Comparison of ENCODE assay signal across 19 mouse cellular contexts in the genomic region with DNA sequence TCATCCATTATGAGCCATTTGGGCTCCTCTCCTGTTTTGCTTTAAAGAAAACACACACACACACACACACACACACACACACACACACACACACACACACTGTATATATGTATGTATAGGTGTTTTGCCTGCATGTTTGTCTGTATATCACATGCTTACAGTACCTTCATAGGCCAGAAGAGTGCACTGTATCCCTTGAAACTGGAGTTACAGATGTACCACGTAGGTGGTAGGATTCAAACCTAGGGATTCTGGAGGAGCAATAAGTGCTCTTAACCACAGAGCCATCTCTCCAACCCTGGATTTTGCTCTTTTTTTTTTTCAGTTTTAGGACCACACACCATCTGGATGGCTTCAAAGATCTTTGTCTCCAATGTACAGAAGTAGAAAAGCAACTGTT.
DNase-seq lines count a peak whose midpoint lies in the region; ATAC-seq and TF ChIP-seq lines count a peak whose summit lies in the region.
"Had no signal": no experiment of that assay in that cellular context is flagged by ENCODE, and none has a peak within 500 bp of the region (broad histone marks: within the 10 kb centered on the region; RNA-seq: fewer than 3 reads in every experiment).

No protein-coding gene starts in this region.

- no peak overlapping the region for H3K9ac ChIP-seq in hindbrain, postnatal 0 days (replicated peaks; ENCODE audit: low read length)
- no peak overlapping the region for H3K9ac ChIP-seq in hindbrain, embryonic 16.5 days (ENCODE audit: low read depth, low read length)
- H3K9ac ChIP-seq in liver, postnatal 0 days (replicated peaks), result no peak overlapping the region
- H3K9ac ChIP-seq in liver, embryonic 12.5 days, result no peak overlapping the region
- H3K9ac ChIP-seq: forebrain, embryonic 15.5 days; heart, embryonic 12.5 days; limb, embryonic 12.5 days; lung, embryonic 15.5 days; stomach, embryonic 15.5 days had no signal

- no peak overlapping the region for H3K4me3 ChIP-seq in hindbrain, postnatal 0 days (ENCODE audit: low read length)
- no peak overlapping the region for H3K4me3 ChIP-seq in hindbrain, embryonic 16.5 days (ENCODE audit: low read length)
- H3K4me3 ChIP-seq in liver, postnatal 0 days (ENCODE audit: low read depth, low read length), result no peak overlapping the region
- H3K4me3 ChIP-seq in liver, embryonic 12.5 days, result no peak overlapping the region
- H3K4me3 ChIP-seq: forebrain, embryonic 15.5 days; heart, embryonic 12.5 days; limb, embryonic 12.5 days; lung, embryonic 15.5 days; megakaryocyte, embryonic 14.5 days; stomach, embryonic 15.5 days had no signal

- no peaks in the 10 kb centered on the region for H3K27me3 ChIP-seq in hindbrain, postnatal 0 days (ENCODE audit: insufficient read depth, low read length)
- no peaks in the 10 kb centered on the region for H3K27me3 ChIP-seq in hindbrain, embryonic 16.5 days (replicated peaks; ENCODE audit: control insufficient read depth, insufficient read depth, low read length)
- no peaks in the 10 kb centered on the region for H3K27me3 ChIP-seq in liver, postnatal 0 days (ENCODE audit: insufficient read depth, low read length)
- H3K27me3 ChIP-seq in liver, embryonic 12.5 days (replicated peaks), result no peaks in the 10 kb centered on the region
- H3K27me3 ChIP-seq: forebrain, embryonic 15.5 days; heart, embryonic 12.5 days; limb, embryonic 12.5 days; lung, embryonic 15.5 days; megakaryocyte, embryonic 14.5 days; stomach, embryonic 15.5 days had no signal

- TF ChIP-seq EP300 in liver, postnatal 0 days (IDR thresholded peaks at IDR 0.05; ENCODE audit: low read depth), result no peak

- H3K4me2 ChIP-seq in hindbrain, postnatal 0 days (ENCODE audit: low read depth, low read length), result no peak overlapping the region
- no peak overlapping the region for H3K4me2 ChIP-seq in hindbrain, embryonic 16.5 days (ENCODE audit: low read length)
- H3K4me2 ChIP-seq in liver, postnatal 0 days (ENCODE audit: low read depth, low read length), result no peak overlapping the region
- H3K4me2 ChIP-seq in liver, embryonic 12.5 days, result no peak overlapping the region
- H3K4me2 ChIP-seq: forebrain, embryonic 15.5 days; heart, embryonic 12.5 days; limb, embryonic 12.5 days; lung, embryonic 15.5 days; stomach, embryonic 15.5 days had no signal

- DNase-seq in hindbrain, postnatal 0 days (ENCODE audit: low spot score), result no peak
- no peak for DNase-seq in liver, postnatal 0 days
- peak; percentile 34 for DNase-seq in R1 (ENCODE audit: low read depth, low spot score)
- DNase-seq in embryo, embryonic 11 days, result peak; percentile 20
- no peak for DNase-seq in heart, adult 9 months (ENCODE audit: low spot score in 2 of 2)
- DNase-seq in frontal cortex, postnatal 10 days (ENCODE audit: low spot score in 2 of 2), result no peak
- DNase-seq: cerebellum, postnatal 36 days; gastrocnemius, postnatal 25 days; heart, postnatal 4 days; right cerebral cortex, adult 18-20 months had no signal

- TF ChIP-seq CTCF in hindbrain, postnatal 0 days (IDR thresholded peaks at IDR 0.05; ENCODE audit: low read depth), result peak; percentile 51
- peak; percentile 29 for TF ChIP-seq CTCF in liver, postnatal 0 days (IDR thresholded peaks at IDR 0.05; ENCODE audit: low read depth)

- 31% methylated on average over 1 of the region's 1 CpGs for WGBS in hindbrain, postnatal 0 days
- 38% methylated on average over 1 of the region's 1 CpGs for WGBS in hindbrain, embryonic 16.5 days
- WGBS in liver, postnatal 0 days (ENCODE audit: insufficient replicate concordance), result 36% methylated on average over 1 of the region's 1 CpGs
- 24% methylated on average over 1 of the region's 1 CpGs for WGBS in liver, embryonic 12.5 days (ENCODE audit: insufficient replicate concordance)

- H3K4me1 ChIP-seq in hindbrain, postnatal 0 days (ENCODE audit: insufficient read depth, low read length), result no peaks in the 10 kb centered on the region
- no peaks in the 10 kb centered on the region for H3K4me1 ChIP-seq in hindbrain, embryonic 16.5 days (ENCODE audit: control insufficient read depth, insufficient read depth, low read depth, low read length)
- no peaks in the 10 kb centered on the region for H3K4me1 ChIP-seq in liver, postnatal 0 days (ENCODE audit: insufficient read depth)
- H3K4me1 ChIP-seq in liver, embryonic 12.5 days, result no peaks in the 10 kb centered on the region
- H3K4me1 ChIP-seq: forebrain, embryonic 15.5 days; heart, embryonic 12.5 days; limb, embryonic 12.5 days; lung, embryonic 15.5 days; megakaryocyte, embryonic 14.5 days; stomach, embryonic 15.5 days had no signal

- H3K36me3 ChIP-seq in hindbrain, postnatal 0 days (ENCODE audit: insufficient read depth, low read length), result no peaks in the 10 kb centered on the region
- no peaks in the 10 kb centered on the region for H3K36me3 ChIP-seq in hindbrain, embryonic 16.5 days (ENCODE audit: control insufficient read depth, insufficient read depth, low read length)
- no peaks in the 10 kb centered on the region for H3K36me3 ChIP-seq in liver, postnatal 0 days (replicated peaks; ENCODE audit: insufficient read depth, low read length)
- H3K36me3 ChIP-seq in liver, embryonic 12.5 days, result no peaks in the 10 kb centered on the region
- H3K36me3 ChIP-seq: forebrain, embryonic 15.5 days; G1E; heart, embryonic 12.5 days; limb, embryonic 12.5 days; lung, embryonic 15.5 days; stomach, embryonic 15.5 days had no signal

- H3K9me3 ChIP-seq in hindbrain, postnatal 0 days (ENCODE audit: low read length), result no peaks in the 10 kb centered on the region
- no peaks in the 10 kb centered on the region; the same call in 1 of the 2 replicates for H3K9me3 ChIP-seq in hindbrain, embryonic 16.5 days (ENCODE audit: control insufficient read depth, low read length)
- peaks cover 6% of the 10 kb centered on the region; the same call in 1 of the 2 replicates for H3K9me3 ChIP-seq in liver, postnatal 0 days (ENCODE audit: low read length)
- H3K9me3 ChIP-seq in liver, embryonic 12.5 days (replicated peaks), result peaks cover 32% of the 10 kb centered on the region; the same call in 1 of the 2 replicates
- H3K9me3 ChIP-seq: forebrain, embryonic 15.5 days; lung, embryonic 15.5 days; stomach, embryonic 15.5 days had no signal

- ATAC-seq in hindbrain, postnatal 0 days, result no peak
- no peak for ATAC-seq in hindbrain, embryonic 16.5 days
- ATAC-seq in liver, postnatal 0 days, result no peak
- no peak for ATAC-seq in liver, embryonic 12.5 days
- ATAC-seq: forebrain, embryonic 15.5 days had no signal

- no peak overlapping the region for H3K27ac ChIP-seq in hindbrain, postnatal 0 days
- H3K27ac ChIP-seq in hindbrain, embryonic 16.5 days (ENCODE audit: low read depth, low read length), result no peak overlapping the region
- H3K27ac ChIP-seq in liver, postnatal 0 days (ENCODE audit: low read depth), result no peak overlapping the region
- no peak overlapping the region for H3K27ac ChIP-seq in liver, embryonic 12.5 days
- H3K27ac ChIP-seq: forebrain, embryonic 15.5 days; limb, embryonic 12.5 days; lung, embryonic 15.5 days; stomach, embryonic 15.5 days had no signal

Comparison
In these comparisons a context has a peak if more than half of its experiments do, and no peak if none do; other contexts are left out.
1. DNase-seq: peak in R1 (single experiment) and embryo, embryonic 11 days (single experiment); none in hindbrain, postnatal 0 days (single experiment), liver, postnatal 0 days (single experiment), heart, adult 9 months (0 of 2) and frontal cortex, postnatal 10 days (0 of 2).